Mouse (Mus musculus) hindlimb bud, embryonic 11.5 days (tissue): ENCODE results near the gene Gm4064.
"Not testable (repeated sequence)": the region's sequence is repeated elsewhere in the genome, so short reads cannot be mapped to it uniquely, and the experiment has no call there.

ENCODE experiments used
- DNase-seq: peaks from one replicate; pipeline ENCODE4 v3.0.0-alpha.2; 2012; ENCODE audit warnings: low read depth, low spot score; ENCODE audit errors: extremely low spot score

The Gm4064 gene

GRCm38 (mm10) chrY:2796105-2796504 is at the start of gene Gm4064:
Gene Gm4064 (minus strand): TSS chrY:2796205.
- DNase-seq, result not testable (repeated sequence)

DNA sequence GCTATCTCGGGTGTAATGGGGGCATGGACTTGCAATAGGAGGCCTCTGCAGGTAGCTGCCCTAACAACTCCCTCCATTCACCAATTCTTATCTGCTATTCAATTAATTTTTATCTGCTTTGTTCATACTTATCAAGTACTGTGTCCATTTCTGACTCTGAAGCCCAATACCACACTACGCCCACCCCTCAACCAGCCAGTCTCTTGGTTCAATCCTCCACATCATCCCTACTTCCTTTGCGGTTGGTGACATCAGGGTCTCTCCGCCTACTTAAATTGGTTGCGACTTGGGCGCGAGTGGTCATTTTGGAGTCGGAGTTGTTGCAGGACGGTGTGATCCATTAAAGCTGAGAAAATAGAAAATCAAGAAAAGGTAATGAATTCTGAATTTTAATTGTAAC is 34.4 kb upstream of the Gm4064 start, which contains the start of the genes Rbmy and Gm10256:
Gene Rbmy, plus strand, starts transcription at position 301 of the 400 bp plus-strand sequence.
Gene Gm10256, plus strand, starts transcription at position 320 of the 400 bp plus-strand sequence.
- DNase-seq, result not testable (repeated sequence)
